Mouse (Mus musculus) ES-Bruce4 (cell line): ENCODE measurements around the gene Lsm3.

ENCODE experiments used
- CTCF ChIP-seq: IDR thresholded peaks from one replicate; pipeline ENCODE4 v1.8.1; 2011; ENCODE audit warnings: low read depth, low read length
- POLR2A ChIP-seq: IDR thresholded peaks from one replicate; pipeline ENCODE4 v1.8.1; 2011; ENCODE audit warnings: low read length; ENCODE audit not compliant: insufficient read depth

GRCm38 (mm10) chr6:91486736-91487453, 28.8 kb upstream of the Lsm3 start:
- no peak for TF ChIP-seq POLR2A
- no peak for TF ChIP-seq CTCF
